Mouse (Mus musculus): ENCODE measurements around the gene Pbx3. TPM values are rescaled to one million over a fixed set of nuclear protein-coding genes. Genes with fewer than 3 reads are reported as not detected.

The Pbx3 gene
- total and polyA plus RNA-seq, 2 experiments from 2014 or later: 49.2 to 83.2 TPM

DNA sequence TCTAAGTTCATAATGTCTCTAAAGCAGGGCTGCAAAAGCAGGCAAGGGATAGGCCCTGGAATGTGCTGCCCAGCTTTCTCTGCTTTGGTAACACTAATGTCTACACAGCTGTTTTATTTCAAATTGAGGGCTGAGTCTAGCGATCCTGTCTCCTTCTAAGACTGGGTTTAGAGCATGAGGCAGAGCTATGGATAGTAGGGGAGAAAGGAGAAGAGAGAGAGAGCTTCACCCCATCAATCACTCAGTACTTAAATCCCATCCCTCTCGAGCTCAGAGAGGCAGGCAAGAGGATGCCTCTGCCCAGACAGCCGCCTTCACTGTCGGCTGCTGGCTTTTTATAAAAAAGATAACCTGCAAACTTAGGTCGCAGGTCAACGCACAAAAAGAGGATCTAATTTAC lies 4.5 kb downstream of the Pbx3 start:
- ATAC-seq: no peak
- Histone ChIP-seq H3K4me1 (ENCODE audit: insufficient read depth) (peaks cover 14% of the 10 kb centered on the region; the same call in 1 of the 2 replicates), H3K9ac (peak overlapping the region; percentile 25; the same call in 1 of the 2 replicates), H3K27me3 (ENCODE audit: insufficient read depth, low read length) (0 out of 2 replicates have a peak, but pooled peaks cover 3% of the 10 kb centered on the region), H3K36me3 (ENCODE audit: insufficient read depth) (no peaks in the 10 kb centered on the region), H3K4me2 (ENCODE audit: low read depth) (peak overlapping the region; percentile 39), H3K27ac (ENCODE audit: low read depth, low read length) (peak overlapping the region; percentile 51; the same call in 1 of the 2 replicates), H3K9me3 (ENCODE audit: low read length) (no peaks in the 10 kb centered on the region), H3K4me3 (ENCODE audit: low read depth, low read length) (peak overlapping the region; percentile 22)
- 49% methylated on average over 6 of the region's 6 CpGs for WGBS
- no peak for TF ChIP-seq CTCF (IDR thresholded peaks at IDR 0.05; ENCODE audit: low read depth)
- DNase-seq: no peak

DNA sequence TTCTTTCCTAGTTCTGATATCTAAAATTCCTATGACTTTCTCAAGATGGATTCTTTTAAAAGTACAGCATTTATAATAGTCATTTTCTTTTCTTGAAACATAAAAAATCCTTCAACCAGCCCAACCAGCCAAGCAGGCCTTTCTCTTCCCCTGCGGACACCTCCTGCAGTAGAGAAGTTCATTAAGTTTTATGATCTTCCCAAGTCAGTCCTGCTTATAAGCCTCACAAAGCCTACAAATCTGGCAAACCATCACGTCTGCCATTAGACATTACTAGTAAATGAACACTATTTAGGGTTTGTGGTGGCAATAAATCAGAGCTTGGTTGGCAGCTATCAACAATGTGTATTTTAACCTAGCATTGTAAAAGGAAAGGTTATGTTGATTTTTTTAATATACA lies 5.9 kb downstream of the Pbx3 start:
- H3K4me3 ChIP-seq (ENCODE audit: low read depth, low read length): peak overlapping the region; percentile 14; the same call in 1 of the 2 replicates
- H3K36me3 ChIP-seq (ENCODE audit: insufficient read depth): no peaks in the 10 kb centered on the region
- peak overlapping the region; percentile 27 for H3K4me2 ChIP-seq (ENCODE audit: low read depth)
- 0 out of 2 replicates have a peak, but pooled peaks cover 8% of the 10 kb centered on the region for H3K4me1 ChIP-seq (ENCODE audit: insufficient read depth)
- no peak for TF ChIP-seq CTCF (IDR thresholded peaks at IDR 0.05; ENCODE audit: low read depth)
- no peak overlapping the region for H3K27ac ChIP-seq (ENCODE audit: low read depth, low read length)
- no peak for DNase-seq
- 0 out of 2 replicates have a peak, but pooled peaks cover 3% of the 10 kb centered on the region for H3K27me3 ChIP-seq (ENCODE audit: insufficient read depth, low read length)
- no peak for ATAC-seq
- no peaks in the 10 kb centered on the region for H3K9me3 ChIP-seq (ENCODE audit: low read length)
- H3K9ac ChIP-seq: 0 out of 2 replicates have a peak overlapping the region, but pooled peaks have one; percentile 28
- 76% methylated on average over 2 of the region's 2 CpGs for WGBS

DNA sequence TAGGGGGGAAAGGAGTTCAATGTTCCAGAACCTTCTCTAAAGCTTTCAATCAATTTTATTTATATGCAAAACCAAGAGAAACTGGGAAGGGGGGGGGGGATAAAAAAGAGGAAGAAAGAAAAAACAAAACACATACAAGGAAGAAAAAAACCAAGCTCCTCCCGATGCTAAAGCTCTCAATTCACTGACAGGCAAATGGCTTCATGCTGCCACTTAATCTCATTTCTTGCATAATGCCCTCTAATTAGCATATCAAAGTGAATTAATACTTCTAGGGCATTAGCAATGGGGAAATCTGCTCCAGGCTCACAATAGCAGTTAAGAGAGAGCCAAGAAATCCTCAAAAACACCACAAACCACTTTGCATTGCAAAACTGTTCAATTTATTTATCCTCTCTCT lies 9.3 kb downstream of the Pbx3 start:
- H3K4me2 ChIP-seq (ENCODE audit: low read depth): 0 out of 2 replicates have a peak overlapping the region, but pooled peaks have one; percentile 6
- no peak overlapping the region for H3K27ac ChIP-seq (ENCODE audit: low read depth, low read length)

DNA sequence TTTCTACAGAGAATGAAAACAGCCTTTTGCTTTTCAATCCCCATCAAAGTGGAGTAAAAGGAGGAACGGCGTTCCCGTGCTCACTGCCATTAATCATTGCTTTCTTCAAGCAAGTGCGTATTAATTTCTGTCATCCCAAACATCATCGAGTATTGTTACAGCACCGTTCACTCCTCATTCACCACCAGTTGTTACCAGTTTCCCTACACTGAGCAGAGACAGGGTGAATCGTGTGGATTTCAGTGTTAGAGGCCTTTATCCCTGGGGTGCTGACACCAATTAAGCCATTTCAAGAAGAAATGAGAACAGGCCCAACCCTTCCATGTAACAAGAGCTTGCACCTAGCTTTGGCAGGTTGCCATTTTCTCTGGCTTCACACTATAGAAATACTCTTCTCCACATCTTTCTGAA lies 17.1 kb downstream of the Pbx3 start:
- ATAC-seq: 0 out of 2 replicates have a peak, but pooled peaks have one; percentile 12

More for the DNA sequence above, 9.3 kb downstream of the Pbx3 start:
- WGBS: 12% methylated on average over 1 of the region's 1 CpGs
- DNase-seq (peak; percentile 47), ATAC-seq (peak; percentile 54; the same call in 1 of the 2 replicates)
- TF ChIP-seq CTCF (IDR thresholded peaks at IDR 0.05; ENCODE audit: low read depth): no peak
- Histone ChIP-seq H3K4me3 (ENCODE audit: low read depth, low read length) (no peak overlapping the region), H3K27me3 (ENCODE audit: insufficient read depth, low read length) (peaks cover 2% of the 10 kb centered on the region; the same call in 1 of the 2 replicates), H3K9me3 (ENCODE audit: low read length) (no peaks in the 10 kb centered on the region), H3K36me3 (ENCODE audit: insufficient read depth) (no peaks in the 10 kb centered on the region), H3K9ac (no peak overlapping the region), H3K4me1 (ENCODE audit: insufficient read depth) (peaks cover 16% of the 10 kb centered on the region; the same call in 1 of the 2 replicates)

DNA sequence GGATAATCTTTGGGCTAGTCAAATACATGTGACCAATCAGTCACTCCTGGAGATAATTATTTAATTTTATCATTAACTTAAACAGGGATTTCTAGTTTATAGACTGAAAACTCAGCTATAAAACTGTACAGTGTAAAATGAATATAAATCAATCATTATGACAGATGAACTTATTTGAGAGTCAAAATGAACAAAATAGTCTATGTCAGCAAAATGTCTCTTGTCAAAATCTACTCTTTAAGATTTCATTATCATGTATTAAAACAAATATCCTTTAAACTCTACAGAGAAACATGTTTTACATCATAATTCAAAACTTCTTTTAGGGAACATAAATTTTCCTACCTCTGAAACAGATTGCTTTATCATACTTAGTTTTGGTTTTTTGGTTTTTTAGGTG lies 20.9 kb downstream of the Pbx3 start:
- no peak overlapping the region for H3K4me3 ChIP-seq (ENCODE audit: low read depth, low read length)
- H3K27ac ChIP-seq (ENCODE audit: low read depth, low read length): no peak overlapping the region
- no peaks in the 10 kb centered on the region for H3K36me3 ChIP-seq (ENCODE audit: insufficient read depth)
- no peak for TF ChIP-seq CTCF (IDR thresholded peaks at IDR 0.05; ENCODE audit: low read depth)
- no peaks in the 10 kb centered on the region for H3K9me3 ChIP-seq (ENCODE audit: low read length)
- no peak overlapping the region for H3K4me2 ChIP-seq (ENCODE audit: low read depth)
- H3K4me1 ChIP-seq (ENCODE audit: insufficient read depth): no peaks in the 10 kb centered on the region
- DNase-seq (no peak), ATAC-seq (no peak)
- H3K9ac ChIP-seq: no peak overlapping the region
- H3K27me3 ChIP-seq (ENCODE audit: insufficient read depth, low read length): no peaks in the 10 kb centered on the region

More for the DNA sequence above, 17.1 kb downstream of the Pbx3 start:
- 0 out of 2 replicates have a peak overlapping the region, but pooled peaks have one; percentile 5 for H3K4me2 ChIP-seq (ENCODE audit: low read depth)
- H3K4me3 ChIP-seq (ENCODE audit: low read depth, low read length): no peak overlapping the region
- H3K27me3 ChIP-seq (ENCODE audit: insufficient read depth, low read length): no peaks in the 10 kb centered on the region
- peak; percentile 47 for DNase-seq
- H3K4me1 ChIP-seq (ENCODE audit: insufficient read depth): peaks cover 12% of the 10 kb centered on the region; the same call in 1 of the 2 replicates
- 22% methylated on average over 7 of the region's 7 CpGs for WGBS
- H3K27ac ChIP-seq (ENCODE audit: low read depth, low read length): no peak overlapping the region
- no peak overlapping the region for H3K9ac ChIP-seq
- no peaks in the 10 kb centered on the region for H3K36me3 ChIP-seq (ENCODE audit: insufficient read depth)
- no peak for TF ChIP-seq CTCF (IDR thresholded peaks at IDR 0.05; ENCODE audit: low read depth)
- no peaks in the 10 kb centered on the region for H3K9me3 ChIP-seq (ENCODE audit: low read length)

DNA sequence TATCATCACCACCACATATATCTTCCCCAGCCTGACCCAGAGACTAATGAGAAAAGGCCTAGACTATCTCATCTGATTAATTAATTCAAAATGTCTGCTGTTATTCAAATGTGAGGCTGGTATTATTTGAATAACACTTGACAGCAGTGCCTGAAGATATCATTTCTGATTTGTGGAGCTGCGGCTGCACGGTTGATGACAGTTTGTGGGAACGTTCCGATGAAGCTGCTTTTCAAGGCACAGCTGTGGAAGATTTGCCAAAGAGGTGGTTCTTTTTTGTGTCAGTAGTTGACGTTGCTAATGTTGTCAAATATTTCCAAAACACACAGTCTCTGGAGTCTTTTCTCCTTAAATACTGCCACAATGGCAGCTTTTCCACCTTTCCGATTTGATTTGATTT lies 25.8 kb downstream of the Pbx3 start:
- no peak for TF ChIP-seq CTCF (IDR thresholded peaks at IDR 0.05; ENCODE audit: low read depth)
- DNase-seq (no peak), ATAC-seq (peak; percentile 67; the same call in 1 of the 2 replicates)
- Histone ChIP-seq H3K9ac (no peak overlapping the region), H3K9me3 (ENCODE audit: low read length) (no peaks in the 10 kb centered on the region), H3K4me1 (ENCODE audit: insufficient read depth) (no peaks in the 10 kb centered on the region), H3K36me3 (ENCODE audit: insufficient read depth) (no peaks in the 10 kb centered on the region), H3K4me2 (ENCODE audit: low read depth) (no peak overlapping the region), H3K27ac (ENCODE audit: low read depth, low read length) (0 out of 2 replicates have a peak overlapping the region, but pooled peaks have one; percentile 31), H3K27me3 (ENCODE audit: insufficient read depth, low read length) (no peaks in the 10 kb centered on the region), H3K4me3 (ENCODE audit: low read depth, low read length) (no peak overlapping the region; the same call in 1 of the 2 replicates)
- WGBS: 43% methylated on average over 6 of the region's 6 CpGs

DNA sequence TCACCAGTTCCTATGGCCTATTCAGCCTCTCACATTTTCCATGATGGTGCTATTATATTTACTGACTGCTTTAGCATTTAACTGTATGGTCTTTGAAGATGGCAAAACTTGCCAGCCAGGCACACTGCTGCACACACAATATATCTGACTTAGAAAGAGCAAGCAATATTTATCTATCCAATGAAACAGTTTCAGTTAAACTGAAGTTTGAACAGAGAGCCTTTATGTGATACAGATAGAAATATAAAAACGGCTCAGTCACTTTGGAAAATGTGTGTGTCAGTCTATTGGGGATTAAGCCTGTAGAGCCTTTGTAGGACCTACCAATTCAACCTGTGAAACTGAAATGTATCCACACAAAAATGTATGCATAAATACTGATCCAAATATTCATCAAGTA lies 74.3 kb downstream of the Pbx3 start:
- H3K4me2 ChIP-seq (ENCODE audit: low read depth): no peak overlapping the region
- no peaks in the 10 kb centered on the region for H3K36me3 ChIP-seq (ENCODE audit: insufficient read depth)
- DNase-seq (no peak), ATAC-seq (no peak)
- no peak for TF ChIP-seq CTCF (IDR thresholded peaks at IDR 0.05; ENCODE audit: low read depth)
- no peaks in the 10 kb centered on the region for H3K9me3 ChIP-seq (ENCODE audit: low read length)
- WGBS: 77% methylated on average over 1 of the region's 1 CpGs
- no peak overlapping the region for H3K9ac ChIP-seq
- no peak overlapping the region for H3K4me3 ChIP-seq (ENCODE audit: low read depth, low read length)
- H3K4me1 ChIP-seq (ENCODE audit: insufficient read depth): no peaks in the 10 kb centered on the region
- H3K27ac ChIP-seq (ENCODE audit: low read depth, low read length): no peak overlapping the region
- H3K27me3 ChIP-seq (ENCODE audit: insufficient read depth, low read length): no peaks in the 10 kb centered on the region
